Mouse (Mus musculus) v-Abl transformed pro-B cells (cell line): ENCODE results near the gene 4931429L15Rik.

ENCODE experiments used
- in situ Hi-C, 2 experiments: fragments of 400-800 bp; cut with MboI; formaldehyde crosslinking; loops; one replicate each; pipeline ENCODE4 v1.15.1; 2025; ENCODE audit not compliant: unreplicated experiment in 2 of 2

4931429L15Rik gene

DNA sequence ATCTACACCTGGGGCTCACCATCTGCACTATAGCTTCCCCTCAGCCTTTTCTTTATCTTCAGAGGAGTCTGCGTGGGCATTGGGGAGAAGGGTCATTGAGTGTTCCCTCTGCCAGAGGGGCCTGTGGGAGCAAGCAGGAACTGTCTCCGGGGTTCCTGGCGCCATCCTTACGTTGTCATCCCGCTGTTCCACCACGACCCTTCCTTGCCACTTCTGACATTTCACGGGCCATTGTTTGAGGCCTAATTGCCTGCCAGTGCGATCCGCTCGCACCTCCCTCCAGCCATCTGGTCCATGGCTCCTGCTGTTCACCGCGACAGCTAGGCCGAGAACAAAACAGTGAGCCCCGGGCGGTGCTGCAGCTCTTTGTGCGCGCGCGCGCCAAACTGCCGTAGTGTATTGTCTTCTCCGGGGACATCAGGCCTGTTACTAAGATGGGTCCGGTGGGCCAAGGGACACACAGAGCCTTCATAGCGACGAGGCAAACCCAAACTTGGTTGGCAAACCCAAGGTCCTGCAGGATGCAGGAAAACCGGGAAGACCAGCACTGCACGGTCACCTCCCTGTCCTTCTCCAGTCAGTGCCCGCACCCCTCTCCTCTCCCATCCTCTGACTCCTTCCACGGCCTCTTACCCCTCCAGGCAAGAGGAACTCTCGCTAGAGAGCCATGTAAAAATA, 8.9 kb upstream of the 4931429L15Rik start:
- in situ Hi-C loops, result no loop called here

- in situ Hi-C loops, result no loop called here
Observed at GRCm38 (mm10) chr9:46327706-46328571, 8.2 kb upstream of the 4931429L15Rik start.

DNA sequence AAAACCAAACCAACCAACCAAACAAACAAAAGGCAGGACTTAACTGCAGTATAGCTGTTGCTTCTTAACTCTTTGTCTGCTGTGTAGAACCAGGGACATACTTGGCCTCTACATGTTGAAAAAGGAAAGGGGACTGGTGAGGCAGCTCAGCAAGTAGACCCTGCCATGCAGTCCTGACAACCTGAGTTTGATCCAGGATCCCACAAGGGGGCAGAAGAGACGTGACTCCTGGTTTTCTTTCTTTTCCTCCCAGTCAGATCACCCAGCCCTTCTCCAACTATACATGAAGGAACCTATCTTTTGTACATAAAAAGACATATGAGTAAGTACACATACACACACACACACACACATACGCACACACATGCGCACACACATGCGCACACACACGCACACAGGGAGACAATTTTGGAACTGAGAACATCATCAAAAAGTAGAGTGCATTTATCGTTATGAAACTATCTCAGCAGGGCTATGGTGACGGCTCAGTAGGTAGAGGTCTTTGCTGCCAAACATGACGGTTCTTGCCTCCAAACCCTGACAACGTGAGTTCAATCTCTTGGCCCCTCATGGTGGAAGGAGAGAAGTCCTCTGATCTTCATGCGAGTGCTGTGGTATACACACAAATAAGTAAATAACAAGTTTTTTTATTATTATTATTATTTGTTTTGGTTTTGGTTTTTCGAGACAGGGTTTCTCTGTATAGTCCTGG, 7.1 kb upstream of the 4931429L15Rik start:
- in situ Hi-C loops, result no loop called here

DNA sequence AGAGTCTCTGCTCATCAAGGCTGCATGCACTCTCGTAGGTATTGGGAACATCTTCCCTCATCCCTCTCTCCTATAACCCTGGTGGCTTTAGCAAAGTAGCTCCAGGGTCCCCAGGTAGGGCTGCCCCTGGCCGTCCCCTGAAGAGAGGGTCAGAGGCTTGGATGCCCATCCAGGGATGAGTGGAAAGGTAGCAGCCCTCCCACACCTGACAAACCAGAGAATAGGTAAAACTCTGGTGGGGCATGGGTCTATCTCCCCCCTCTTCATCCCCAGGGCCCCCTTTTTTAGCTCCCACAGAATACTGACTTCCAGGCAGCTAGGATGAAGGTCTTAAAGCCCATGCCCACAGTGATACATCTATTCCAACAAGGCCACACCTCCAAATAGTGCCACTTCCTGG, 675 bp upstream of the 4931429L15Rik start:
- in situ Hi-C loops, result no loop called here

GRCm38 (mm10) chr9:46317957-46318356, 1.8 kb downstream of the 4931429L15Rik start:
- in situ Hi-C loops, result no loop called here

DNA sequence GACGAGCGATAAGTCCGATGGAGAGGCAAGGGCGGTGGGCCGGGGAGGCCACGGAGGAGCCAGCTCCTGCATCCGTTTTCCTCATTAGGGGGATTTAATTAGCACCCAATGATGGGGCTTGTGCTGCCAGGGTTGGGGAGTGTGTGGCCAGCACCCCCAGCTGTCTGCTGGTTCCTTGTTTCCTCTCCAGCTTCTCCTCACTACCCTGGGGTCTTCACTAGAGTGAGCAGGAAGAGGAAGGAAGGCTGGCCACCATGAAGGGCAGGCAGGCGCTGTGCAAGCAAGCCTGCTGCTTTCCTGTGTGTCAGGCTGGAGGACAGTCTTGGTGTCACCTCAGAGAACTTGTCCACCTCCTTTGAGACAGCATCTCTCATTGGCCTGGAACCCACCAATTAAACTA, 2.9 kb downstream of the 4931429L15Rik start:
- in situ Hi-C loops, result no loop called here

- in situ Hi-C loops, result no loop called here
Observed at GRCm38 (mm10) chr9:46316388-46316787, 3.4 kb downstream of the 4931429L15Rik start.

- in situ Hi-C loops, result no loop called here
Observed at GRCm38 (mm10) chr9:46315807-46316365, 3.9 kb downstream of the 4931429L15Rik start.

DNA sequence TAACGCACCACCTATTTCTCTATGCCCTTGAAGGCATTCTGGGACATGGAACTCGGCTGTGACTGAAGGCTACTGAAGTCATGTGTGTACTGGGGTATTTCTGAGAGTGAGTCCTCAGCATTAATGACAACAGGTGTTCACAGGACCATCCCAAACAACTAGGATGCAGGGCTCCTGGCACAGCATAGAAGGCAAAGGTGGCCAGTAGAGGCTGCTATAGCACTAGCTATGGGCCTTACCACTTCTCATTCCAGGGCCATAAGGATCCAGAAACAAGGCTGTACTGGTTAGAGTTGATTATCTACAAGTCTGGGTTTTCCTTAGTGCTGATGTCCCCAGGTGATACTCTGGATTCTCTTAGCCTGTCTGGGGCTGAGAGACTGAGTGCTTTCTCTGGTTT, 4.9 kb downstream of the 4931429L15Rik start:
- in situ Hi-C loops, result loop anchor here in 1 of 2 experiments (5.0 kb wide), 1 partner anchor 313 kb away; no protein-coding TSS in a partner anchor

DNA sequence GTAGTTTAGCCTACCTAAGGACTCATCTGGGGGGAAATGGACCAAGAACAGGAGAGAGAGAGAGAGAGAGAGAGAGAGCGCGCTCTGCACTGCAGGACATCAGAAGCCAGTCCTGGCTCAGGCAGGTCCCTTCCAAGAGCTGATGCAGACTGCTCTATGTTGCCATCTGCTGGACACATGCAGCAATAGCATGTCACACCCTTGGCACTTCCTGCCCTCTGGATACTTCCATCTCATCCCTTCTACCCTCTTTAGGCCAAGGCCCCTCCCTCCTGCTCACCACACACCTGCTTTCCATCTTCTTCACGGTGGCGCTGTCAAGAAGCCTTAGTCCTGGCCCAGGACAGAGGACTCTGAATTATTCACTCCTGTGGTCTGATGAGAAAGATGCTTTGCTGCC, 5.3 kb downstream of the 4931429L15Rik start:
- in situ Hi-C loops, result loop anchor here in 1 of 2 experiments (5.0 kb wide), 1 partner anchor 312 kb away; no protein-coding TSS in a partner anchor

- in situ Hi-C loops, result loop anchor here in 1 of 2 experiments (5.0 kb wide), 1 partner anchor 307 kb away; no protein-coding TSS in a partner anchor
Observed at GRCm38 (mm10) chr9:46309121-46309520, 10.7 kb downstream of the 4931429L15Rik start.

GRCm38 (mm10) chr9:46302142-46302541, 17.6 kb downstream of the 4931429L15Rik start:
- in situ Hi-C loops, result no loop called here

DNA sequence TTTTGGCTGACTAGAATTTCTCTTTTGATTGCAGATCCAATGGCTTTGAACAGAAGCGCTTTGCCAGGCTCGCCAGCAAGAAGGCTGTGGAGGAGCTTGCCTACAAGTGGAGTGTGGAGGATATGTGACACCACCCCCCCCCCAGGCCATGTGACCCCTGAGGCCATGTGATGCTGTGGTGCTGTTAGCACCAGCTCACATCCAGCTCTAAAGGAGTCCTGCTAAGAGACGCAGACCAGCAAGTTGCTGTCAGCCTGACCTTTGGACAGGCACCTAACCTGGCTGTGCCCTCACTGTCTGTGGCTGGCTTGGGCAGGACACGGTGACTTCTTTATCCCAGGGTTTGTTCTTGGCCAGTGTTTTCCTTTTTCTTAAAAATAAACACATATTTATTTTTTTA, 21.4 kb downstream of the 4931429L15Rik start:
- in situ Hi-C loops, result no loop called here

DNA sequence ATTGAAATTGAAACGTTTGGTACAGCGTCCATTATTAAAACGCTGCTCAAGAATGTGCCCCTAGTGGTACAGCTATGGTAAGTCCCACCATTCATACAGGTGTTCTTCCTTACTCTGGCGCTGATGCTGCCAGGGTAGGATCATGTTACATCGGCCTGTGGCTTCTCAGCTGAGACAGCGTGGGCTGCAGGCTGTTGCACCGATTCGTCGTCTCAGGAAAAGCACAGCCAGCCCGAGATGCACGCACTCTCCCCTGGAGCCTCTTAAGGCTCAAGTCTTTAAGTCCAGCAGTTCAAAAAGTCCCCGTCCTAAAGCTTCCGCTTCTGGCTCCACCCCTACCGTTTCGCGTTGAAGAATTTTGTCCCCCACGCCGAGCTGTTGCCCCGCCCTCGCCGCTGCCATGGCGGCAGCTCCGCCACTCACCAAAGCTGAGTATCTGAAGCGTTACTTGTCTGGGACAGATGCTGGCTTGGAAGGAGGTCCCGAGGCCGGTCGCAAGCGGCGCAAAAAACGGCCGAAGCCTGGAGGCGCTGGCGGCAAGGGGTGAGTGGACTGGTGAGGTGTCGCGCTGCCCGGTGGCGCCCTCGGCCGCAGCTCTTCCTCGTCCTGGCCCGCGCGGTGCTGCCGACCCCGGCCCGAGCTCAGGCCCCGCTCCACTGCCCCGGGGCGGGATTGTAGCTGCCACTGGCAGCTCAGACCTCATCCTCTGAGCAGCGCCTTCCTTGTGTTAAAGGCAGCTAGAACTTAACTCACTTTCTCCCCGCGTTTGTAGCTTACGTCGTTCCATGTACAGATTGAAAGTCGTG, 37.0 kb downstream of the 4931429L15Rik start, which contains the start of gene Bud13:
Bud13 (plus strand) TSS at position 378 of the 806 bp plus-strand sequence.
- in situ Hi-C loops, result no loop called here

DNA sequence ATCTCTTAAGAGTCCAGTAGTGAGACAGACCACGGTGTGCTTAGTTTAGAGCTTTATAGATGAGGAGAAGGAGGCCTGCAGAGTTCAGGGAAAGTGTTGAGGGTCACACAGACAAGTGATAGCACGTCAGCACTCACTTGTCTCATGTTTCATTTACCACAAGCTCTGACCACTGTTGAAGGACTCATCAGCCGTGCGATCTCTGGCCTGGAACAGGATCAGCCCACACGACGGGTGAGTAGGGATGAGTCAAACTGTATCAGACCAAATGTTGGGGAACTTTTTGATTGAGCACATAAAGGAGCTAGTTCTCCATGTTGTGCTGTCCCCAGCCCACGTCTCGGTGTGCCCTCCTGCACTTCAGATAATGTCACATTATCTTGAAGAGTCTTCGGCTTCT, 45.3 kb downstream of the 4931429L15Rik start:
- in situ Hi-C loops, result loop anchor here in 1 of 2 experiments (25.0 kb wide), 1 partner anchor 862 kb away; no protein-coding TSS in a partner anchor

DNA sequence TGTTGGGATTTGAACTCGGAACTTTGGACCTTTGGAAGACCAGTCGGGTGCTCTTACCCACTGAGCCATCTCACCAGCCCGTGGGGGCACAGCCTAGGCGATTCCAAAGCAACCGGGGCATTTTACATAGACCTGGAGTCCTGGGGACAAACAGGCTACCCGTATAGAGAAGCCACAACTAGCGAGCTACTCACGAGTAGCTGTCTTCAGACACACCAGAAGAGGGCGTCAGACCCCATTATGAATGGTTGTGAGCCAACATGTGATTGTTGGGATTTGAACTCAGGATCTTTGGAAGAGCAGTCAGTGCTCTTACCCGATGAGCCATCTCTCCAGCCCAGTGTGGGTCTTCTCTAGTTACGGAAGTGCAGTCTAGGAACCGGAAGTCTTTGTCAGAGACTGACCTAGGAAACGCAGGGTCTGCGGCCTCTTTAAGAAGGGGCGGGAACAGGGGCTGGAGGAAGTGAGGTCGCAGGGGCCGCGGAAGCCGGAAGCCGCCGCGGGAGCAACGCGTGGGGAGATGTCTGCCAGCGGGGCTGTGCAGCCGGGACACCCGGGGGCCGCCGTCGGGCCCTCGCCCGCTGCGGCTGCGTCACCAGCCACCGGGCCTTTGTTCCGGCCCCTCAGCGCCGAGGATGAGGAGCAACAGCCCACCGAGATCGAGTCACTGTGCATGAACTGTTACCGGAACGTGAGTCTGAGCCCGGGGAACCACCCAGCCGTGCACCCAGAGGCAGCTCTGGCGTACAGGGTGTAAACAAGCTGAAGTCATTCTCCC, 46.9 kb downstream of the 4931429L15Rik start, which contains the start of gene Zpr1:
Zpr1 (plus strand) TSS at position 388 of the 778 bp plus-strand sequence.
- in situ Hi-C loops, result loop anchor here in 1 of 2 experiments (25.0 kb wide), 1 partner anchor 861 kb away; no protein-coding TSS in a partner anchor

DNA sequence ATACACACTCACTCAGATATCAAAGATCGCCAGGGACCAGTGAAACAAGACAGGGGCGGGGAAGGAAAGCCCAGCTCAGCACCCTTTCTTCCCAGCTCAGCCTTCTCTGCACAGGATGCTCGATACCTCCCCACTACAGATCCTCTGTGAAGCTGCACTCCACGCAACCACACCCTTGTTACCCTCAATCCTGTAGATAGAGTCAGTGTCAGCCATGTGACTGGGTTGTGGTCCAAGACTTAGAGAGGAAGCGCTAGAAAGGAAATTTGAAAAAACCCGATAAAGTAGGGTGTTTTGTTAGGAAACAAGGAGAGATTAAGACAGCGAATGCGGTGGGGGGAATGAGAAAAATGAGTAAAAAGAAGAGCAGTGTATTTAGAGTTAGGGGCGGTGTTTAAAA, 47.7 kb downstream of the 4931429L15Rik start:
- in situ Hi-C loops, result loop anchor here in 1 of 2 experiments (25.0 kb wide), 1 partner anchor 860 kb away; no protein-coding TSS in a partner anchor

DNA sequence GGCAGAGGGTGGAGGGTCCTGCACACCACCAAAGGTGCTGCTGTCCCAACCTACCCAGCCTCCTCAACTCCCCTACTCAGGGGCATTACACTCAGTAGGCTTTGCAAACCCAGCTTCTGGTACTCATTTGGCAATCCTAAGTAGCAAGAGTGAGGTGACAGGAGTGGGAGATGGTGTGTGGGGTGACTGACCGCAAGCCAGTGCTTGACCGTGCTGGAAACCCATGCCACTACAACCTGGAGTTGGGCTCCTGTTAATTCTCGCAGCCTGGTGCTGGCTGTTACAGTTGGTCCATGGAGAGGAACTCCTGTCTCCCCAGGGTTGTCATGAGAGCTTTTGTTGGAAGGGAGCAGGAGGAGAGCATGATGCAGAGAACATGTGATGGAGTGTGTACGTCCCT, 49.0 kb downstream of the 4931429L15Rik start:
- in situ Hi-C loops, result loop anchor here in 1 of 2 experiments (25.0 kb wide), 1 partner anchor 858 kb away; no protein-coding TSS in a partner anchor
